Mouse (Mus musculus) effector memory CD4-positive, alpha-beta T cell, adult 7 months (primary cell): Measurements from ENCODE around the gene Vmn1r85. TPM values are rescaled to one million over a fixed set of nuclear protein-coding genes. Genes with fewer than 3 reads are reported as not detected.

Experiments
- polyA plus RNA-seq: library from polyadenylated mRNA; unstranded; fragments of 100-300 nt; shearing (Covaris generic); gene quantifications from one replicate; pipeline ENCODE4 v1.2.1, GENCODE M21; 2017

The Vmn1r85 gene
- polyA plus RNA-seq = 0.06 TPM

DNA sequence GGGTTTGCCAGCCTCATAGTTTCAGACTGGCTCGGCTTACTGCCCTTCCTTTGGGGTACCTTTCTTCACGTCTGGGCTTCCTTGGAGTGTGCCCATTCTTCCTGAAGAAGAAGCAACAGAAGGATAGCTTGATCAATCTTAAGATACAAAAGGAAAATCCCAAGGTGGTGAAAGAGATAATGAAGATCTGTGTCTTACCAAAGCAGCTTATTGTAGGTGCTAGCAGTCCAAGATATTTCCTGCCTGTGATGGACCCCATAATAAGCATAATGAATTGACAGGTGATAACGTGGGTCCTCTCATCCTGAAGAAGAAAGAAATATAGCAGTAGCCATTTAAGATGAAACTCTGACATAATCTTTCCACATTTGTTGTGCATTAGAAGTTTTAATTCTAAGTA is at the start of gene Vmn1r85:
Gene Vmn1r85 (minus strand): TSS at position 101 of the 400 bp plus-strand sequence.

DNA sequence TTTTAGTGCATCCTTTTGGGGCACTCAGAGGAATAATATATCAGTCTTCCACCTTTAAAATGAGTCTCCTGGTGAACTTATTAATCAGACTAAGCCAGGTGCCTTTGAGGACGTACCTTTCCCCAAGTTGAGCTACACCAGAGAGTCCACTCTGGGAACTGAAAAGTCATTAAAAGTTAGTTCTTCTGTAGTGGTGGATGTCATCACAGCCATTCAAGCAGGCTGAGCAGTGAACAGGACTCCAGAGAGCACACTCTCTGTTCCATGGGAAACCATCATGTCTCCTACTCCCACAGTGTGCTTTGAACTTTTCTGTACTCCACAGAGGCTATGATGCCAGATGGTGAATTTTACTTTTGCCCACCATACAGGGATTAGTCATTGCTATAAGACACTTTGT is 45.1 kb upstream of the Vmn1r85 start, which contains the start of gene Vmn1r87:
Gene Vmn1r87 (minus strand): TSS at position 101 of the 400 bp plus-strand sequence.

DNA sequence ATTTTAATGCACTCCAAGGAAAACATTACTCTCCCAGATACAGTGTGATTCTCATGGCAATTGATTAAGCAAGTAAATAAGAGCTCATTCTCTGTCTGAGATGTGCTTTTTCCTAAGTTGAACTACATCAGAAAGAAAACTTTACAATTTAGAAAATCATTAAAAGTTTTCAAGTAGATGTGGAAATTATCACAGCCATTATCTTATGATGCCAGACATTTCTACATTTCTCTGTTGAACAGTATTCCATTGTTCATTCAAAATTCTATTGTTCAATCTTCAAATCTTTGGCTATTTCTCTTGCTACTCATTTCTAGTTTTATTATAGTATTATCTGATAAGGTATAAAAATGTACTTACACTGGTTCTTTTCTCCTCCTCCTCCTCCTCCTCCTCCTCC is 24.8 kb upstream of the Vmn1r85 start, which contains the start of gene Vmn1r86:
Gene Vmn1r86 (minus strand): TSS at position 101 of the 400 bp plus-strand sequence.

DNA sequence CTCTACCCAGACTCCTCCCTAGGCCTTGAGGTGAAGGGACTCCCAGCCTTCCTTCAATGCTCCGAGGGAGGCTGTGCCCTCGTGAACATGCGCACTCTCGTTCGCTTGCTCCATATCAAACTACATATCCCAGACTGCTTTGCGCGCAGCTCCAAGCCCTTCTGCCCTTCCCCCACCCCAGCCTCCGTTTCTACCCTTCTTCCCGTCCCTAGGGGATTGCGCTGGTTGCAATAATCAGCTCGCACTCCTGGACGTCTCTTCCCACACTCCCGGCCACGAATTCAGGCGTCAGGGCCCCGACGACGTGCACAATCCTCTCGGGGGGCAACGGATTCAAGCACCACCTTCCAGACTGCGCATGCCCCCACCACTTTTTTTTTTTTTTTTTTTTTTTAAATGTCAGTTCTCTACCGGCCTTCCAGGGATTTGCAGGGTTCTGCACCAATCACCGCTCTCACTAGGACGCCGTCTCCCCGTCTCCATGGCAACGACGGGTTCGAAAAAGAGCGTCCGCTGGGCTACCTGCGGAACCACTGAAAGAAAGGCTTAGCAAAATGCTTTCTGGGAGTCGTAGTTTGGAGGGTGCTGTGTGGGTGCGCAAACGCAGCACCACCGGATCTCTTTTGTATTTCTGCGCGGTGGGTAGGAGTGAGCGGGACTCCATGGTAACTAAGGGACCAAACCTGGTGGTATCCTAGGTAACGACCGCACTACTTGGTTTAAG is 40.5 kb downstream of the Vmn1r85 start, which contains the start of gene Mzf1:
Gene Mzf1 (minus strand): TSS at position 478 of the 724 bp plus-strand sequence.

DNA sequence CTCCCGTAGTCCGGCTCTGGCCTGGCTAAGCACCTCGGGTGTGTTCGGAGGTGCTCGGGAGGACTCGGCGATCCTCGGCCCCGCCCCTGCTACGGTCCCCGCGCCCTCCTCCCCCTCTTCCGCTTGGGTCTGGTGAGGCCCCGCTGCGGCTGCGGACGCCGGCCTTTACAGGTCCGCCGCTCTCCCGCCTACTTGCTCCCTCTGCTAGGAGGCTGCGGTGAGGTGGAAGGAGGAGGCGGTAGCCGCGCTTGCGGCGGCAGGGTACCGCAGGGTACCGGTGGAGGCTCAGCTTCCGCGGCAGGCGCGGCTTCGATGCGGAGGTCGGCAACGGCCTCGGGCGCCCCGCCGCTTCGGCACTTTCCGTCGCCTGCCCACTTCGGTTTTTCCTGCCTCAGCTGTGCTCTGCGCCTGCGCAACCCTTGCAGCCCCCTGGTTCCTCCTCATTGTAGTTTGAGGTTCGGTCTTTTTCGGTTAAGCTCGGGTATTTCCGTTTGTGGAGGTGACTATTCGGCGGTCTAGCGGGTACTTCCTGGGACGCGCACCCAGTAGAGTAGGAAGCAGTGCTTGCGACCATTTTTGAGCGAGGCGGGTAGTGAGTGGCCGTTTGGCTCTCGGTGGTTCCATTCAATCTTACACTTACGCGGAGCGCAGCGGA is 56.9 kb downstream of the Vmn1r85 start, which contains the start of gene Ube2m:
Gene Ube2m (minus strand): TSS at position 375 of the 655 bp plus-strand sequence.

DNA sequence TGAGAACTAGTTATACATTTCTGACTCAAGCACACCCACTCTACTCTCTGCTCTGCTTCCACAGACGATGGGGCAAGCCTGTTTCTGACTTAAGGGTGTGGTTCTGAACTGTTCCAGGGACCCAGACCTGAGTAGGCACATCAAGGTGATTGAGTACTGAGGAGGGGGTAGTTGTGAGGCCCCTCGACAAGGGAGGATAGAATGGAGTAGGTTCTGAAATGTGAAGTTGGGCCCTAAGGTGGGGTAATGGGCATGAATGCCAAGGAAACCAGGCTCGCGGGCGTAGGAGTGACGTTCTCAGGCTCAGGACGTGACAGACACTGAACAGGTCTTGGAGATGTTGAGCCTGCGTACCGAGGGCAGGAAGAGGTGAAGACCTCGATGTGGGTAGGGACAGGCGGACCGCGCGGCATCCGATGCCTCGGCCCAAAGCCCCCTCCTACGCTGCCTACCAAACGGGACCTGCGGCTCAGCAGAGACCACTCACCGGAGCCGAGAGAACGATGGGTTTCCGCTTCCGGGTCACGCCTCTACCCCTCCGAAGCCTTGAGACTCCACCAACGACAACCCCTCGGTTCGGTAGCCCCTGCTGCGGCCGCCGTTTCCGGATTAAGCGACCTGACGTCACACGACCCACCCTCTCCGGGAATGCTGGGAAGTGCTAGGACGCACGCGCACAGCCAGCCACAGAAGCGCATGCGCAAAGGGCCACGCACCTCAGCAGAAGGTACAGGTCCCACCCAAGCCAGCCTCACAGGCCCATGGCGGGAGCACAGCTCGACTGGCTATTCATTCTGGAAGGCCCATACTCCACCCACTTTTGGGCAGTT is 60.6 kb downstream of the Vmn1r85 start, which contains the start of gene Chmp2a:
Gene Chmp2a (minus strand): TSS at position 660 of the 830 bp plus-strand sequence.

Other genes with a start within 250 kb of the Vmn1r85 start
- gene Zfp128, start 214.0 kb downstream of the Vmn1r85 start, polyA plus RNA-seq = 0.33 TPM
- 6.1 TPM for gene Zscan22, start 197.4 kb downstream of the Vmn1r85 start, polyA plus RNA-seq
- 1,064 TPM for gene Rps5, start 172.9 kb downstream of the Vmn1r85 start, polyA plus RNA-seq
- gene Rnf225, start 167.8 kb downstream of the Vmn1r85 start, polyA plus RNA-seq = 0.16 TPM
- 1.0 TPM for gene Zfp324, start 129.3 kb downstream of the Vmn1r85 start, polyA plus RNA-seq
- gene Zfp446, start 117.3 kb downstream of the Vmn1r85 start, polyA plus RNA-seq = 4.5 TPM
- 0.96 TPM for gene Slc27a5, start 97.0 kb downstream of the Vmn1r85 start, polyA plus RNA-seq
- gene Trim28, start 96.1 kb downstream of the Vmn1r85 start, polyA plus RNA-seq = 88.3 TPM
- 5.0 TPM for gene Zbtb45, start 85.1 kb downstream of the Vmn1r85 start, polyA plus RNA-seq
- gene Chmp2a, start 60.4 kb downstream of the Vmn1r85 start, polyA plus RNA-seq = 170 TPM
- 140 TPM for gene Ube2m, start 56.9 kb downstream of the Vmn1r85 start, polyA plus RNA-seq
- gene Mzf1, start 40.4 kb downstream of the Vmn1r85 start, polyA plus RNA-seq = 0.67 TPM
- 0.06 TPM for gene Vmn1r86, start 24.7 kb upstream of the Vmn1r85 start, polyA plus RNA-seq
- gene Vmn1r87, start 45.0 kb upstream of the Vmn1r85 start, polyA plus RNA-seq = not detected
- gene Vmn1r88, start 64.4 kb upstream of the Vmn1r85 start, polyA plus RNA-seq = 0.13 TPM
- not detected for gene Vmn1r89, start 117.8 kb upstream of the Vmn1r85 start, polyA plus RNA-seq
- 14.0 TPM for gene Lig1, start 182.1 kb upstream of the Vmn1r85 start, polyA plus RNA-seq
- 1.6 TPM for gene Zswim9, start 183.5 kb upstream of the Vmn1r85 start, polyA plus RNA-seq
- 0.20 TPM for gene Pla2g4c, start 229.5 kb upstream of the Vmn1r85 start, polyA plus RNA-seq